Mouse (Mus musculus): ENCODE results near the gene Obox6.

Gene Obox6

GRCm38 (mm10) chr7:15839578-15839977 is at the start of gene Obox6:
Obox6 (minus strand) TSS chr7:15839678.
- no peak for DNase-seq

GRCm38 (mm10) chr7:15884127-15884526 is 44.6 kb upstream of the Obox6 start:
- no peak for DNase-seq

- no peak for DNase-seq
Measured at GRCm38 (mm10) chr7:15882317-15882716, 42.8 kb upstream of the Obox6 start, which contains the start of gene Crxos. Crxos (plus strand) TSS chr7:15882617.

GRCm38 (mm10) chr7:15881831-15882230 is 42.4 kb upstream of the Obox6 start:
- DNase-seq = no peak

- DNase-seq = no peak
Measured at GRCm38 (mm10) chr7:15881388-15881787, 41.9 kb upstream of the Obox6 start.

GRCm38 (mm10) chr7:15879756-15880155 is 40.3 kb upstream of the Obox6 start, which contains the start of gene Crx:
Crx (minus strand) TSS chr7:15879968.
- DNase-seq = no peak

GRCm38 (mm10) chr7:15864104-15864503 is 24.6 kb upstream of the Obox6 start:
- no peak for DNase-seq

- no peak for DNase-seq
Measured at GRCm38 (mm10) chr7:15859657-15860056, 20.2 kb upstream of the Obox6 start.

Data from right cerebral cortex, adult 18-20 months (tissue).